Mouse (Mus musculus) ovary, adult 18-20 months (tissue): ENCODE results near the gene Rasgrf1.

ENCODE experiments used
- DNase-seq: peaks from one replicate; pipeline ENCODE4 v3.0.0; 2022; ENCODE audit warnings: low spot score, mixed read lengths

Rasgrf1 gene

DNA sequence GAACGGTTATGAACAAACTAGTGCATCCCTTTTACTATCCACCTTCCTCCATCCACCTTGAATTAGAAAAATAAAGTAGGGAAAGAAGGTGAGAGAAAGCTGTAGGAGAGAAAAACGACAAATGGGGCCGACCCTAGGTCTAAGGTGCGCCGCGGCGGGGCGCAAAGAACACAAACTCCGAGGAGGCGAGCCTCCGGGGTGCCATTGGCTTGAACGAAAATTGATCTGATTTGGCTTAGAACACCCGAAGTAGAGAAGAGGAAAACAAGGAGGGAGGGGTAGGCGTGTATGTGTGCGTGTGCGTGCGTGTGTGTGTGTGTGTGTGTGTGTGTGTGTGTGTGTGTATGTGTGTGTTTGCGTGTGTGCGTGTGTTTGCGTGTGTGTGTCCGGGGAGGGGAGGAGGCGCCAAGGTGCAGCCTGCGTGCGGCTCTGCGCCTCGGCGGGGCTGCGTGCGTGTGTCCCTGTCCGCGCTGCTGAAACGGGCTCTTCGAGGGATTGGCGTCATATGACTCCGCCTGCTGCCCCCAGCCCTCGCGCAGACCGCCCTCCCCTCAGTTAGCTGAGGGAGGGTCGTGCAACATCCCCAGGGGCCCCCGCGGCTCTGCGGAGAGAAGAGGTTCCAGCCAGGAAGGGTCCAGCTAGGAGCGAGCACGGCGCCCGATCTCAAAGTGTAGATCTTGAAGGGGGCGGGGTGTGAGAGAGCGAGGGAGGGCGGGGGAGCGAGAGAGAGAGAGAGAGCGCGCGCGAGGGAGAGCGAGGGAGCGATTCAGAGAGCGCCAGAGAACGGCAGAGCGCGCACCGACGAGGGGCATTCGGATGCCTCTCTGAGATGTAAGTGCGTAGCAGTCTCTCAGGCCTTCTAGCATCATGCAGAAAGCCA is at the start of gene Rasgrf1:
Gene Rasgrf1, plus strand, starts transcription at position 778 of the 880 bp plus-strand sequence.
- DNase-seq = no peak

DNA sequence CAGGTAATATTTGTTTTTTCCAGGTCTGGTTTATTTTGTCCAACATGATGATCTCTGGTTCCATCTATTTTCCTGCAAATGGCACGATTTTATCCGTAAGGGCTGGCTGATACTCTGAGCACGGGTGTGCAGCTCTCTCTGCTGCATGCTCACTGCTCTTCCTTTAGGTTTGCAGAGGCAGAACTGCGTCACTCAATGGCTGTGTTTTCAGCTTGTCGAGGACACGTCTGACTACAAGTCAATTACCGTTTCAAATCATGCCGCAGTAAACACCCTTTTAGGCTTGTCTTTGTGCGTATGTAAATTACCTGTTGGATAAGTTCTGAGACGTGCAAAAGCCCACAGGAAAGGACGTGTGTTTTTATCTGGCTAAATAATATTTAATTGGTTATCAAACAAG is 49.6 kb upstream of the Rasgrf1 start:
- DNase-seq = no peak

DNA sequence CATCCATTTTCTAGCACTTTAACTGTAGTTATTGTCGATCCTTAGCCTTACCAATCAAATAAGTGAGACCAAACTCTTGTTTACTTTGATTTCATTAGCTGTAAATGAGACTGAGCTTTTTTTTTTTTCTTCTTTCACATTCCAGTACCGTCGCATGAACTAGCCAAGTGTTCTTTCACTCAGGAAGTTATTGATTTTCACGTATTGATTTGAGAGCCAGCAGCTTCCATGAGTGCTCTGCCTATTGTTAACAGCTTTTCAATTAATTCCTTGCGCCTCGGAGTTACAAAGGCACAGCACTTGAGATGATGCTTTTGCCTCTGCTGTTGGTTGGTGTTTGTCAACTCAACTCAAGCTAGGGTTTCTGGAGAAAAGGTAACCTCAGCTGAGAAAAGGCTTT is 49.1 kb upstream of the Rasgrf1 start:
- DNase-seq = no peak

DNA sequence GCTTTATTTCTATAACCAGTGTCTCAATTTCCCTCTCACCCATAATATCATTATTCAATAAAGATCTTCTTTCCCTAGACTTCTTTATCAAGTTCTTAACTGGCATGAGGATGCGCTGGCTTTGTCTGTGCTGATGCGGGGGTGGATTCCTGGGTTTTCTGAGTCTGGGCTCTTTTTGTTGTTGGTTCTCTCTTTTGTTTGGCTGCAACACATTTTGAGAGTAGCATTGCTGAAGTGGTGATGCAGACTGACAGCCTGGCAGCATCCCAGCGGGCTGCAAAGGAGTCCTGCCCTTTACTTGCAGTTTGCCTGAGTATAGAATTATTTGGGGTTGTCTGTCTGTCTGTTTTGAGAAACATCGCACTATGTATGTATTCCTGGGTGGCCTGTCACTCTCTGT is 42.6 kb upstream of the Rasgrf1 start:
- no peak for DNase-seq

DNA sequence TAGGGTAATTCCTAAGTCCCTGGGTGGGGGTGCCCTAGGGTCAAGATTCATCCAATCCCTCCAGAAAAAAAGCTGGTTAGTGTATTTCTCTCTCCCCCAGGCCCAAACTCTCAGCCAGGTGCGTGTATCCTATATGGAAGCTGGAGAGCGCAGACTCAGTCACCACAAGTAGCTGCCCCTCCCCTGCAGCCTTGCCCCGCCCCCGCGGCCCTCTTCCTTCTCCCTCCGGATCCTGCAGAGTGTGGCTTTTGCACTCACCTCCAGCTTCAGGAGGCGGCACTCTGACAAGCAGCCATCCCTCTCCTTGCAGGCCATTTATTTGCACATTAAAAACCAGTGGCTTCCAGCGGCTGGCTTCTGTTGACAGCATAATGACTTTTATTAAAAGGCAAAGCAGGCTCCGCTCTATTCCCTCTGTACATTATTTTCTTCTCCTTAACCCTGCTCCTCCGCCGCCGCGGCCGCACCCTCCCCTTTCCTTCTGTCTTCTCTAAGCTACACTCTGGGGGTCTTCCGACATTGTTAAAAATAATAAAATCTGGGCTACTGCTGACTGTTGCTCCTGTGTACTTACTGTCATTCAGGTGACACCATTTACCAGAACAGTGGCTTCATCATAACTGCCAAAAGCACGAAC is 41.5 kb upstream of the Rasgrf1 start:
- no peak for DNase-seq

DNA sequence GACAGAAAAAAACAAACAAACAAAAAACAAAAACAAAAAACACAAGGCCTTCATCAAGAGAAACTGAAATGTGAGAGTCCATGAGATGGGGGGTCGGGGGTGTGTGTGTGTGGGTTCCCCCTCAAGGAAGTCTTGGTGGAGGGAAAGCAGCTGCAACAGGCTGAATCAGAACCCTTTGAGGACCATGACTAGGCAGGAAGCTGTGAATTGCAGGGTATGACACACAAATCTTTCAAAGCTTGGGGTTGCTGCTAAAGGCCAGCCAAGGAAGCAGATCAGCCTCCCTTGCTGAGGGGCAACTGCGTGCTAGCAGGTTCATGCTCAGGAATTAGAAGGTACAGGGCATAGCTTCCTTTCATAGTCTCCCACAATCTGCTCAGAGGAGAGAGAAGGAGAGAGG is 40.1 kb upstream of the Rasgrf1 start:
- DNase-seq = no peak

DNA sequence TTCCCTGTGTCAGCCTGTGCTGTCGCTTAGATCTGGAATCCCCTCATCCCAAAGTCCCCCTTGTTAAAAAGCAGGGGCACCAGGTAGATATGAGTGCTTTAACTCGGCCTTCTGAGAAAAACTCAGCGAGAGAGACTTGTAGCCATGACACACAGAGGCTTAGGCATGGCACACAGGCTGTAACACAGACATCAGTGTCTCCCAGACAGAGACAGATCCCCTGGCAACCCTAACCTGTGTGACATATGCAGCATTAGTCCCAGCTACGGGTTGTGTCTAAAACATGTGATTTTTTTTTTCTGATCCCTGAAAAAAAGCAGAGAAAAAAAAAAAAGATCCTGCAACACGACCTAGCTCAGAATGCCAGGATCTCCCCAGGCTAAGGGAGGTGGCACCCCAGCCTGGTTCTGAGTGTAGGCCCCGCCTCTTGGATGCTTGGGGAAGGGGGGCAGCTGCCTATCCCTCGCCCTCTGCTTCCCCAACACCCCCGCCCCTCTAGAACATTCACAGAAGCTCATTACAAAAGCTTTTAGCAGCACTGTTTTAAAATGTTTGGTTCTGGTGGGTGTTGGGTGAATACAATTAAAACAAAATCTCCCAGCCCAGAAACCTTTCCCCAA is 39.1 kb upstream of the Rasgrf1 start:
- no peak for DNase-seq

DNA sequence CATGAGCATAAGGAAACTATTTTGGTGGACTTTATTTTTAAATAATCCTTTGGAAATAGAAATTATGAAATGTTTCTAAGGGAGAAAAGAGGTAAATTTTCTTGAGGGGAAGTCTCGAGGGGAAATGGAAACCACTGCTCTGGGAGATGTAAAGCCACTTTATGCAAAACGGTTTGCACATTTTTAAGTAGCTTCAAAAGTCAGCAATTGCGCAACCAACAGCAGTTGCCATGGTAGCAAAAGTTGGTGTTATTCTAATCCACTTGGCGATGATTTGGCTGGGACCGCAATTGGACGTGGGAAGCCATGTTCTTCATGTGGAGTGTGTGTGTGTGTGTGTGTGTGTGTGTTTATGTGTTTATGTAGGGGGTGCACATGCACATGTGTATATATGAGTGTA is 37.6 kb upstream of the Rasgrf1 start:
- no peak for DNase-seq

DNA sequence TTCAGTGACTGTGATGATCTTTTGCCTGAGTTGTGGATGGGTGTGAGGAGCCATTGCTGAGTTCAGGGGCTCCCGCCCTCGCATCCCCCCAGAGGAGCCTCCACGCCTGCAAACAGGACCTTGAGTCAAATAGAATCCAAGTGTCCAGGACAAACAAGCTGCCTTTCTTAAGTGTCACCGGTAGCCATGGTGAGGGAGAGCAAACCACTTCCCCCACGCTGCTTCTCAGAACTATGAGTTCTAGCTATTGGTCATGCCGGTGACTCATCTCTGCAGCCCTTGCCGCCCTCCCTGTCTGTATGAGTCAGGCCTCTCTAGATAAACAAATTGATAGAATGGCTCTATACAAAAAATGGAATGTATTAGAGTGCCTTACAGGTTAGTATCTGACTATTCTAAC is 35.3 kb upstream of the Rasgrf1 start:
- peak; percentile 50 for DNase-seq

DNA sequence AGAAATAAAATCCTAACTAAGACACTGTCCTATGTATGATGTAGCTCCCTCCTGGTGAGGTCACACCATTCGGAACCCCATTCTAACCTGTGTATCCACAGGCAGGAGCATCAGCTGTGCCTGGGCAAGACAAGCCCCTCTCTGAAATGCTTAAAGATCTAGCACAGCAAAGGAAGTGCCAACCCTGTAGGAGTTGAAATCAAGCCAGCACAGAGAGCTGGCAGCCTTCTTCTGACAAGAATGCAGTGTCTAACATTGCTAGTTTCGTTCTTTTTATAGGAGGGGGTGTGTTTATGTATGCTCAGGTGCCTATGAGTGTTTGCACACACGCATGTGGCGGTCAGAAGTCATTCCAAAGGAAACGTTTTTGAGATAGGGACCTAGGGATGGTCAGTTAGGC is 34.2 kb upstream of the Rasgrf1 start:
- no peak for DNase-seq

DNA sequence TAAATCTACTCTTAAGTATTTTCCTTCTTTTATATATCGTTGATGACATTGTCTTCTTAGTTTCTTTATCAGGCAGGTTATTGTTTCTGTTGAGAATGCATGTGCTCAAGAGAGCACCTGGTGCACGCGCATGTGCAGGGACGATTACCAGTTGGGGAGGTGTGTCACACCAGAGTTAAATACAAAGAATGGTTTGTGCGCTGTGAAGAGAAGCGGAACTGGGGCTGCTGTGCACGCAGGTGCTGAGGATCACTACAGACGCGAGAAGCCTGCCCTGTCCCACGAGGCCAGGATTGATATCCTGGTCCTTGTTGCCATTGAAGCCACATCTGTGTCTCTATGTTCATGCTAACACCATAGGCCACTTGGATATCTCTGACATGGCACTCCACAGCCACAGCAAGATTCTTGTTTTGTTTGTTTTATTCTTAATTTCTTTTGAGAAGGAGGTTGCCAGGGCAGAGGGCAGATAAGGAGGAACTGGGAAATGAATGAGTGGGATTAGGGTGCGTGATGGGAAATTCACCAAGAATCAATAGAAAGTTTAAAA is 31.2 kb upstream of the Rasgrf1 start:
- no peak for DNase-seq

DNA sequence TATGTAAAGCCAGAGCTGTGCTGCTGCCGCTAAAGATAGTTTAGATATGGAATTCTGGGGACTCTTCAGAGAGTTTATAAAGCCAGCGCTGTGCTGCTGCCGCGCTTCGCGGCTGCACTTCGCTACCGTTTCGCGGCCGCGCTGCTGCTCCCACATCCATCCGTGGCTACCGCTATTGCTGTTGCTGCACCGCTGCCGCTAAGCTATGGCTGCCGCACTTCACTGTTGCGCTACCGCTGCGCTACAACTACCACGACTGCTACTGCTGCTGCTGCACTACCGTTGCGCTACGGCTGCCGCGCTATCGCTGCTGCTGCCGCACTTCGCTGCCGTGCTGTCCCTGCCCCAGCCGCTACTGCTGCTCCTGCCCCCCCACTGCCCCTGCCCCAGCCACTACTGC is 30.1 kb upstream of the Rasgrf1 start:
- DNase-seq = no peak

DNA sequence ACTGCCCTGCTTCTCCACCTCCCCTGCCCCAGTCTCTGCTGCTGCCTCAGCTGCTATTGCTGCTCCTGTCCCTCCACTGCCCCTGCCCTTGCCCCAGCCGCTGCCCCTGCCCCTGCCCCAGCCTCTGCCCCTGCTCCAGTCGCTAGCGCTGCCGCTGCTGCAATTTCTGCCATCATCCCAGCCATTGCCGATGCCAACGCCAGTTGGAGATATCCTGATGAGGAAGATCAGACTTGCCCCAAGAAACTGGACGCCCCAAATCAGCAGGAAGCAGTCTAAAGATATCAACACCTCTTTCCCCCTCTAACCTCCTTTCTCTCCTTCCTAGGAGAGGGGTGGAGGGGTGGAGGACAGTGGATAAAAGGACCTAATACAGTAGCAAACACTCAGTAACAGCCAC is 28.2 kb upstream of the Rasgrf1 start:
- DNase-seq = no peak

DNA sequence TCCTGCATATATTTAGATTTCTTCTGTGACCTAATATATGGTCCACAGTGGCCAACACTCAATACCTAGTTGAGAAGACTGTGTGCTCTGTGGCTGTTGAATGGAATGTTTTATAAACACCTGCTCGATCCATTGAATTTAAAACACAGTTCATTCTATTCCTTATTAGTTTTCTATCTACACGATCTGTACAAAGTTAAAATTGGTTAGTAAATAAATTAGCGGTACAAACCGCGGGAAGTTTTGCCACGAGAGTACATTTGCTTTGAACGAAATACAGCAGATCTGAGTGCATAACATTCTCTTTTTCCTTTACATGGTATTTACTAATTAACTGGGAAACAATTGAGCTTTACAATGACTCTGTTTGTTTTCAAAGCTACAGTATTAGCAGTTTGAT is 27.1 kb upstream of the Rasgrf1 start:
- DNase-seq = no peak

DNA sequence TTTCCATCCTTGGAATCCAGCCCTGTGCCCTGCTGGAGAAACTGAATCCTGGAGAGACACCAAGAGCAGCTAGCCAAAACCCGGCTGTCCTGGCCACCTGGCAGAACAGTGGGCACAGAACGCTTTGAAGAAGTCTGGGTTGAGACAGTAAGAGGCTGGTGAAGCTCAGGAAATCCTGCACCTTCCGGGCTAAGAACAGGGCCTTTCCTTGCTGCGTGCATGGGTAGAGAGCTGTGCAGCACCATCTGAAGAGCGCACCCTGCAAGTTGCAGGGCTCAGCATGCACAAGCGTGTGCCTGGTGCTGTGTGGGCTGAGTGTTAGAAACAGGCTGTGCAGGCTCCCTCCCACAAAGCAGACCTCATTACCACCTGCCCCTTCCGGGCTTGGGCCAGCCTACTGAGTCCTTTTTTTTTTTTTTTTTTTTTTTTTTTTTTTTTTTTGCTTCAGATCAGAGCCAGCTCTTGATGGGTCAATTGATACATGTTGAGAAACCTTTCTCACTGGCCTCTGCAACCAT is 23.9 kb upstream of the Rasgrf1 start:
- no peak for DNase-seq

DNA sequence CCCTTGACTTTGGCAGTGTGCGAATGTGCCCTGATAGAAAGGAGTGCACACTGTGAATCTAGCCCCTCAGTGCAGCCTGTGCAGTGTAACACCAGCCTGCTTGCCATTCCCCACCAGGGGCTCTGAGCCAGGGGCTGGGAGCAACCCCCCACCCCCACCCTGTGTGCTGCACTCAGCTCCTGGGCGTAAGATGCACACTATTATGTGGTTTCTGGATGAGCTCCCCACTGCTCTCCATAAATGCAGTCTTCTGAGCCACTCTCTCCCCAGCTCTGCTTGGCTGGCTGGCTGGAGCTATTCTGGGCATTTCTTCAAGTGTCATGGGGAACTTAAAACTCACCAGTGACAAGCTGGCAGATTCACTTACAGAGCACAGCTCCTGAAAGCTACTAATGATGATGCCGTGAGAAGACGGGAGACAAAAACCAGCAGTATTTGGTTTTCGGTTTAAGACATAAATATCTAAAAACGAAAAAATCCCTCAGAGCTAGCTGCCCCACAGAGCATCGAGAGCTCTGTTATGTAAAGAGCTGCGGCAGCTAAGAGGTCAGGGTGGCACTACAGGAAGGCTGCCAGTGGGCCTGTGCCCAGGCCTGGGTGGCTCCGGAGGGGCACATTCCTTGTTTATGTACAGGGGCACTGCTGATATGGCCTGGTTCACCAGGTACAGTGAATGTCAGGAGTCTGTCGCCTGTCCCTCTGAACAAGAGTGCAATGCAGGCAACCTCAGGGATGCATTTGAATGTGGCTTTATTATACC is 18.0 kb upstream of the Rasgrf1 start:
- no peak for DNase-seq

DNA sequence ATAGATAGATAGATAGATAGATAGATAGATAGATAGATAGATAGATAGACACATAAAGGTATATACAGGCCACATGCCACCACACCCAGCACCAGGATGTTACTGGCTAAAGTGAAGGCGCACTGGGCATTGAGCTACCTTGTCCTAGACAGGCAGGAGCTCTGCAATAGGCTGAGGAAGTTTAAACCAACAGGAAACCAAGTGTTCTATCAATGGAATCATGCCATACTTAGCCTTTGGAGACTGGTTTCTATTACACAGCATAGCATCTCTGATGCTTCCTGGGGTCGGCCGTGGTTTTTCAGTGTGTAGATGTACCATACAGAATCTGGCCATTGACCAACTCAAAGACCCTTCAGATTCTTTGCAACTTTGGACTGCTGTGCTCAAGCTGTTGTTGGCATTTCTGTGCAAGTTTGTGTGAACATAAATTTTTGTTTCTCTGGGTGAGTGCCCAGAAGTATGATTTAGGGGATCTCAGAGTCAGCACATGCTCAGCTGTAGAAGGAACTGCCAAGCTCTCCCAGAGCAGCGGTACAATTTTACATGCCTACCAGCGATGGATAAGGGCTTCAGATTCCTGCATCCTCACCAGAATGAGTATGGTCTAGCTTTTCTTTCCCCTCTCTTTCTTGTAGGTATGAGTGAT is 17.0 kb upstream of the Rasgrf1 start:
- no peak for DNase-seq

DNA sequence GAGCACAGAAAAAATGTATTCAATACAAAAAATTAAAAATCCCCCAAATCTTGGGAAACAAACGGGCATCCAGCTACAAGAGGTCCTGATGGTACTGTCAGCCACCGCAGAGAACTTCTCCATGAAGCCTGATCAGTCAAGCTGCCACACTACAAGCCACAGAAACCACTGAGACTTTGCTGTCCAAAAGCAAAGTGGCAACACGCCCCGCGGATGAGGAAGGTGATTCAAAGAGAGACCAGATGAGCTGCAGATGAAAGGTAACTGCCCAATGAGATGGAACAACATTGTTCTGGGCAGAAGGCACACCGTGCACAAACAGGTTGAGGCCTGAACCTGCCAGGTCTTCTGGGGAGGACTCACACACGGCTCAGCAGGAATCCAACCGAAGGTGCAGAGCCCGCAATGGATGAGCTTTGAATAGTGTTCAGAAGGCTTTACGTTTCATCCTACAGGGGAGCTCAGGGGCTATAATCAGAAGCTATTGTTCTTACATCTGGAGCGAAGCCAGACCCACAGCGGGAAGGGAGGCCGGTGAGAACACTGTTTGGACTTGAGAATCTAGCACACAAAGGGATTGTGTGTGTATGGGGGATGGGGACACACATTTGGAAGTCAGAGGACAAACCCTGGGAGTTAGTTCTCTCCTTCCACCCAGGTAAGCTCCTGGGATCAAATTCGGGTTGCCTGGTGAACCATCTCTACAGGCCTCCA is 9.4 kb upstream of the Rasgrf1 start:
- DNase-seq = no peak

DNA sequence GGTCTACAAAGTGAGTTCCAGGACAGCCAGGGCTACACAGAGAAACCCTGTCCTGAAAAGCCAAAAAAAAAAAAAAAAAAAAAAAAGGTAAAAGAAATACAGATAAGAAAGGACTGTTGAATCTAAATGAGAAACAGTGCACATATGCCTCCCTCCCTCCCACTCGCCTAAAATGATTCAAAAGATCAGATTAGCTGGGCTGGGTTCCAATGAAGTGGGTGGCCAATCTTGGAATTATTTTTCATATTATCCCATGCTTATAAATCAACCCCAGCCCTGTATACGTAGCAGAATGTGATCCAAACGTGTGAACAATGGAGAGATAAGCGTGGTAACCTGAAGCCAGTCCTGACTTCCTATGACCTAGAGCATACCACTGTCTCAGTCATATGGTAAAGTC is 8.5 kb upstream of the Rasgrf1 start:
- no peak for DNase-seq

DNA sequence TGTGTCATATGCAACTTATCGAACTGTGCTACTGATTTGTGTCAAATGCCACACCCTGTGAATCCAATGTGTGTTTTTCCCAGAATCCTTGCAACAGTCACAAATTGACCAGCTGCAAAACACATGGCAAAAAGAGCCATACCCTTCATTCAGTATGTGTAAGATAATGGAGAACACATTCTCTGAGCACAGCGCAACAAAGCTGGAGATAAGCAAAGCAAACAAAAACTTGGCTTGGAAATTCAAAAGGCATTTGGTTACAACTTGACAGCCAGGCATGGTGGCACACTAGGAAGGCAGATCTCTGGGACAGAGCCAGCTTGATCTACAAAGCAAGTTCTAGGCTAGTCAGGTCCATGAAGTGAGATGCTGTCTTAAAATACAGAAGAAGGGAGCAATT is 6.9 kb upstream of the Rasgrf1 start:
- no peak for DNase-seq

DNA sequence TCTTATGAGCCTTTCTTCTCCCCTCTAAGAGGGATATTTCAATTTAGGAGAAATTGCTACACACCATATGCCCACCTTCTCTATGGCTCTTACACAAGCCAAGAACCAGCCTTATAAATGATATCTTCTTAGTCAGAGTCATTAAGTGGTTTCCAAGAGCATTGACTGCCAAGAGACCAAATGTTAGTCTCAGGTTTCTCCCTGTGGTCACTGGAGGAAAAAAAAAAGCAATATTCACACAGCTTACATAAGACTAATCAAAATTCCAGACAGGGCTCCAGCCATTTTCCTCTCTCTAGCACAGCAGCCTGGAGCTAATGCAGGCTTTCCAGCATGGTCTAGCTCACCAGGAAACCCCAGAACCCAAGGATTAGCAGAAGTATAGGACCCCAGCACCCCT is 3.1 kb upstream of the Rasgrf1 start:
- no peak for DNase-seq
